In the genomic region with DNA sequence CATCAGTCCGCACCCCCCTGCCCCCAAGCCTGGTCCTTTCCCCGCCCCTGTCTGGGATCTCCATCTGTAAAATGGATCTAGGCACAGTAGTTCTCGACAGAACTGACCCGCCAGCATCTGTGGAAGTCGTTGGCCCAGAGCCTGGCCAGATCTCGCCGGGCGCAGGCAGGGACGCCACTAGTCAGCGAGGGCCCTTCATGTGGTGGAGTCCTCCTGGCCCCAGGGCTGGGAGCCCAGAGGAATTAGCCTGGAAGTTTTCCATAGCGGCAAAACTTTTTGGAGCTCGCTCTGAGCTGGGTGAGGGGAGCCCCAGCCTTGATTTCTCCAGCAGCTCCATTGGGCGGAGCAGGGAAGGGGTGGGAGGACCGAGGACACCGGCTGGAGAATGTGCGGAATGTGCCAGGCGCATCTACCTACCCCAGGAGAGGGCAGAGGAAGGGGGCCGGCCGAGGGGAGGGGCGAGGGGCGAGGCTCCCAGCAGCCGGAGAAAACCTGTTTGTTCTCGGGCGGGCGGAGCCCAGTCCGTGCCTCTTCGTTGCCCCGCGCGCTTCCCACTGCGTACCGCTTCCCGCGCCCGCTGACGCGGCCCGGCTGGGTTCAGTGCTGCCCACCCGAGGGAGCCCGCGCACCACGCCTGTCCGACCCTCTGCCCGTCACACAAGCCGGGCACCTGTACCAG, we compare ENCODE assay signal across 8 mouse cellular contexts. TPM values are rescaled to one million over a fixed set of nuclear protein-coding genes. Genes with fewer than 3 reads are reported as not detected.
DNase-seq lines count a peak whose midpoint lies in the region; ATAC-seq and TF ChIP-seq lines count a peak whose summit lies in the region.

A gene (plus strand): TSS at position 499 of the 679 bp plus-strand sequence.

- ATAC-seq in forebrain, embryonic 16.5 days, result peak; percentile 69
- ATAC-seq in limb, embryonic 11.5 days (ENCODE audit: insufficient number of reproducible peaks, low FRiP score, low TSS enrichment, low read depth), result peak; percentile 83
- peak; percentile 79 for ATAC-seq in midbrain, embryonic 12.5 days (ENCODE audit: low FRiP score, low read depth)

- H3K27me3 ChIP-seq in forebrain, embryonic 16.5 days (replicated peaks; ENCODE audit: control insufficient read depth, insufficient read depth, low read length), result no peaks in the 10 kb centered on the region
- H3K27me3 ChIP-seq in limb, embryonic 11.5 days (ENCODE audit: control insufficient read depth, insufficient read depth, low read length), result peaks cover 7% of the 10 kb centered on the region; the same call in 1 of the 2 replicates
- H3K27me3 ChIP-seq in midbrain, embryonic 12.5 days, result peaks cover 25% of the 10 kb centered on the region
- H3K27me3 ChIP-seq in thymus, adult 2 months (ENCODE audit: control insufficient read depth, insufficient read depth, low read length), result no peaks in the 10 kb centered on the region

- no peak within 1 kb of the TSS for H3K27ac ChIP-seq in forebrain, embryonic 16.5 days (ENCODE audit: low read length)
- no peak within 1 kb of the TSS for H3K27ac ChIP-seq in limb, embryonic 11.5 days (replicated peaks; ENCODE audit: low read depth, low read length)
- H3K27ac ChIP-seq in midbrain, embryonic 12.5 days (replicated peaks), result no peak within 1 kb of the TSS
- no peak within 1 kb of the TSS for H3K27ac ChIP-seq in thymus, adult 2 months (ENCODE audit: control insufficient read depth, insufficient read depth, low read length)

- WGBS in forebrain, embryonic 16.5 days, result 10% methylated on average over 26 of the region's 45 CpGs
- 20% methylated on average over 29 of the region's 45 CpGs for WGBS in limb, embryonic 11.5 days
- WGBS in midbrain, embryonic 12.5 days, result 20% methylated on average over 35 of the region's 45 CpGs
- 9% methylated on average over 34 of the region's 45 CpGs for WGBS in thymus, adult 2 months

- H3K4me2 ChIP-seq in forebrain, embryonic 16.5 days (ENCODE audit: low read length), result peak within 1 kb of the TSS; percentile 64
- H3K4me2 ChIP-seq in limb, embryonic 11.5 days (ENCODE audit: low read depth, severe bottlenecking), result peak within 1 kb of the TSS; percentile 52
- H3K4me2 ChIP-seq in midbrain, embryonic 12.5 days (replicated peaks), result peak within 1 kb of the TSS; percentile 56

- no peaks in the 10 kb centered on the region for H3K36me3 ChIP-seq in forebrain, embryonic 16.5 days (ENCODE audit: control insufficient read depth, insufficient read depth)
- H3K36me3 ChIP-seq in limb, embryonic 11.5 days (ENCODE audit: control insufficient read depth, insufficient read depth, low read length), result no peaks in the 10 kb centered on the region
- H3K36me3 ChIP-seq in midbrain, embryonic 12.5 days, result no peaks in the 10 kb centered on the region
- no peaks in the 10 kb centered on the region for H3K36me3 ChIP-seq in thymus, adult 2 months (ENCODE audit: control insufficient read depth, insufficient read depth, low read length)

- peaks cover 4% of the 10 kb centered on the region; the same call in 1 of the 2 replicates for H3K4me1 ChIP-seq in forebrain, embryonic 16.5 days (replicated peaks; ENCODE audit: control insufficient read depth, insufficient read depth, low read length)
- no peaks in the 10 kb centered on the region for H3K4me1 ChIP-seq in limb, embryonic 11.5 days (ENCODE audit: control insufficient read depth, insufficient read depth, low read length)
- no peaks in the 10 kb centered on the region for H3K4me1 ChIP-seq in midbrain, embryonic 12.5 days
- peaks cover 5% of the 10 kb centered on the region for H3K4me1 ChIP-seq in thymus, adult 2 months (replicated peaks; ENCODE audit: control insufficient read depth, insufficient read depth, low read length)

- peak within 1 kb of the TSS; percentile 41; the same call in 1 of the 2 replicates for H3K9ac ChIP-seq in forebrain, embryonic 16.5 days (replicated peaks; ENCODE audit: low read depth, low read length)
- H3K9ac ChIP-seq in limb, embryonic 11.5 days (ENCODE audit: low read length), result peak within 1 kb of the TSS; percentile 55; the same call in 1 of the 2 replicates
- no peak within 1 kb of the TSS for H3K9ac ChIP-seq in midbrain, embryonic 12.5 days (replicated peaks)

- DNase-seq in urinary bladder, adult 18-20 months (ENCODE audit: low spot score in 2 of 2), result peak; percentile 14 to 25
- no peak for DNase-seq in urinary bladder, postnatal 10 days (ENCODE audit: low spot score)
- peak; percentile 44 for DNase-seq in heart, postnatal 4 days
- peak; percentile 74 for DNase-seq in limb, embryonic 11.5 days (ENCODE audit: low spot score)
- peak; percentile 67 for DNase-seq in thymus, adult 2 months
- no peak for DNase-seq in cerebellum, adult 9-10 months

- TF ChIP-seq CTCF in thymus, adult 2 months (IDR thresholded peaks at IDR 0.05; ENCODE audit: borderline replicate concordance, control insufficient read depth, extremely low read depth, insufficient read depth, low read length, poor library complexity), result no peak

- TF ChIP-seq POLR2A in thymus, adult 2 months (IDR thresholded peaks at IDR 0.05; ENCODE audit: control insufficient read depth, extremely low read depth, insufficient read depth, low read length, poor library complexity), result no peak

- no peaks in the 10 kb centered on the region for H3K9me3 ChIP-seq in forebrain, embryonic 16.5 days (ENCODE audit: control insufficient read depth, low read length)
- no peaks in the 10 kb centered on the region for H3K9me3 ChIP-seq in limb, embryonic 11.5 days (ENCODE audit: control insufficient read depth, low read length)
- no peaks in the 10 kb centered on the region for H3K9me3 ChIP-seq in midbrain, embryonic 12.5 days

- peak within 1 kb of the TSS; percentile 41 for H3K4me3 ChIP-seq in forebrain, embryonic 16.5 days (replicated peaks; ENCODE audit: low read length)
- H3K4me3 ChIP-seq in limb, embryonic 11.5 days (ENCODE audit: low read depth, low read length), result peak within 1 kb of the TSS; percentile 30
- H3K4me3 ChIP-seq in midbrain, embryonic 12.5 days, result peak within 1 kb of the TSS; percentile 37
- H3K4me3 ChIP-seq in thymus, adult 2 months (ENCODE audit: control insufficient read depth, insufficient read depth, low read length), result peak within 1 kb of the TSS; percentile 60

RNA-seq across cellular contexts. Expression of the gene that starts here (rescaled TPM):
- 0.96 and 1.9 TPM in 2 replicates for polyA plus RNA-seq in forebrain, embryonic 16.5 days (2015; fragmentation: Nextera tagmentation; extraction: Ambion mirVana)
- 1 to 10 TPM; 2.3 to 2.6 TPM for total RNA-seq in heart, postnatal 4 days (2021)
- 4.7 and 4.8 TPM in 2 replicates for polyA plus RNA-seq in limb, embryonic 11.5 days (2014; fragmentation: Nextera tagmentation; extraction: Ambion mirVana)
- polyA plus RNA-seq in midbrain, embryonic 12.5 days (2016; fragmentation: Nextera tagmentation; extraction: Ambion mirVana), result 3.1 and 3.3 TPM in 2 replicates
- polyA plus RNA-seq in thymus, adult 2 months (2012; rRNA removed), result 1.0 and 1.3 TPM in 2 replicates

Comparison
In these comparisons a context has a peak if more than half of its experiments do, and no peak if none do; other contexts are left out.
1. DNase-seq: peak in urinary bladder, adult 18-20 months (2 of 2), heart, postnatal 4 days (single experiment), limb, embryonic 11.5 days (single experiment) and thymus, adult 2 months (single experiment); none in urinary bladder, postnatal 10 days (single experiment) and cerebellum, adult 9-10 months (single experiment).
2. Peak in every context shown above with its lines, with median percentiles within 50 percentile points of each other: ATAC-seq, H3K4me2 ChIP-seq and H3K4me3 ChIP-seq.